Mouse (Mus musculus): ENCODE measurements around the gene Camkk1. TPM values are rescaled to one million over a fixed set of nuclear protein-coding genes. Genes with fewer than 3 reads are reported as not detected.

Camkk1 gene
- polyA plus RNA-seq, 1 experiment from 2014 or later: 0.90 TPM

DNA sequence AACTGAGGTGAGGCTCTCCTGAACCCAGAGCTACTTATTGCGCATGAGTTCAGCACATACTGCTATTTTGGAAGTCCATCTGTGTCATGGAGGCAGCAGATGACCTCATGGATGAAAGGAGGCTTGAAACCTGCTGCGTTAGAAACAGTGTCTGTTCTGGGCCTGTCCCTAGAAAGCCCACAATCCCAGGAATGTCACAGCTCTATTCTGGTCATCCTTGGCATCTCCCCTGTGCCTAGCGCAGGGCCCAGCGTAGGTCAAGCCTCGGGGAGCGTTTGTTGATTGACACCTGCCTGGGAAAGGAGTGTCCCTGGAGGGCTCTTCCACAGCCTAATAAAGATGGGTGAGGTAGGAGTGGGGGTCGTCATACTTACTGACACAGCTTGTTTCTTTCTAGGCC lies 17.3 kb downstream of the Camkk1 start:
- no peaks in the 10 kb centered on the region for H3K36me3 ChIP-seq
- H3K4me3 ChIP-seq (replicated peaks): no peak overlapping the region
- no peak for DNase-seq
- H3K4me2 ChIP-seq: no peak overlapping the region
- no peaks in the 10 kb centered on the region for H3K9me3 ChIP-seq (replicated peaks)
- no peak overlapping the region for H3K27ac ChIP-seq
- no peaks in the 10 kb centered on the region for H3K27me3 ChIP-seq
- 69% methylated on average over 7 of the region's 7 CpGs for WGBS (ENCODE audit: insufficient replicate concordance)
- H3K9ac ChIP-seq: no peak overlapping the region
- 0 out of 2 replicates have a peak, but pooled peaks cover 3% of the 10 kb centered on the region for H3K4me1 ChIP-seq (replicated peaks)
- no peak for ATAC-seq (ENCODE audit: low read depth)

DNA sequence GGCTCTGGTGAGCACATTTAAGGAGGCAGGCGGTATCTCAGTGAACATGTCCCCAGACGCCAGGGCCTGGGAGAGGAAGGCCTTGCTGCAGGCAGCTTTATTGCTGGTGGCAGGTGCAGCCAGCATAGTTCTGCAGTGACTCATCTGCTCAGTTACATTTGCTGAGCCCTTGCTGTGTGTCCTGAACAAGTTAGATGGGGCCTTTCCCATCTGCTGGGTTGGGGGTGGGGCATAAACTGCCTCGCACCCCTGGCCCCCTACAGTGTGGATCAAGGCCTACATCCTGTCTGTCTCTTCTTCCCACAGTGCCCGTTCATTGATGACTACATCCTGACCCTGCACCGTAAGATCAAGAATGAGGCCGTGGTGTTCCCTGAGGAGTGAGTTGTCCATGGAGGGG lies 18.1 kb downstream of the Camkk1 start:
- H3K36me3 ChIP-seq: no peaks in the 10 kb centered on the region
- H3K9me3 ChIP-seq (replicated peaks): no peaks in the 10 kb centered on the region
- H3K4me2 ChIP-seq: no peak overlapping the region
- no peak for ATAC-seq (ENCODE audit: low read depth)
- no peaks in the 10 kb centered on the region for H3K27me3 ChIP-seq
- no peaks in the 10 kb centered on the region for H3K4me1 ChIP-seq (replicated peaks)
- H3K4me3 ChIP-seq (replicated peaks): no peak overlapping the region
- DNase-seq: no peak
- 65% methylated on average over 6 of the region's 6 CpGs for WGBS (ENCODE audit: insufficient replicate concordance)
- H3K27ac ChIP-seq: no peak overlapping the region
- H3K9ac ChIP-seq: no peak overlapping the region

DNA sequence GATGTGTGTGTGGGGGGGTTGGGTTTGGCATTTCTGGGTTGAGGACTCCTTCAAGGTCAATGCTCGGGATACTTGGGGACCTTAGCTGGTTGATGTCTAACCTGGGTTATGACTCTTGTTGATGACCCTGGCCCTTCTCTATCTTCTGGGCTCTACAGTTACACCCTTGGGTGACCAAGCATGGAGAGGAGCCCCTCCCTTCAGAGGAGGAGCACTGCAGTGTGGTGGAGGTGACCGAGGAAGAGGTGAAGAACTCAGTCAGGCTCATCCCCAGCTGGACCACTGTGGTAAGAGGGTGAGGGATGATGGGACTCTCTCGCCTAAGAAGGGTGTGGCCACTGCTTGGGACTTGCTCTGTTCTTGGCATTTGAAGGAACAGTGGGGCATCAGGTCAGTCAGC lies 18.9 kb downstream of the Camkk1 start:
- no peaks in the 10 kb centered on the region for H3K36me3 ChIP-seq
- ATAC-seq (ENCODE audit: low read depth): no peak
- 69% methylated on average over 3 of the region's 3 CpGs for WGBS (ENCODE audit: insufficient replicate concordance)
- H3K4me1 ChIP-seq (replicated peaks): no peaks in the 10 kb centered on the region
- H3K27ac ChIP-seq: no peak overlapping the region
- DNase-seq: no peak
- no peak overlapping the region for H3K9ac ChIP-seq
- H3K4me3 ChIP-seq (replicated peaks): no peak overlapping the region
- H3K27me3 ChIP-seq: no peaks in the 10 kb centered on the region
- H3K9me3 ChIP-seq (replicated peaks): no peaks in the 10 kb centered on the region
- H3K4me2 ChIP-seq: no peak overlapping the region

DNA sequence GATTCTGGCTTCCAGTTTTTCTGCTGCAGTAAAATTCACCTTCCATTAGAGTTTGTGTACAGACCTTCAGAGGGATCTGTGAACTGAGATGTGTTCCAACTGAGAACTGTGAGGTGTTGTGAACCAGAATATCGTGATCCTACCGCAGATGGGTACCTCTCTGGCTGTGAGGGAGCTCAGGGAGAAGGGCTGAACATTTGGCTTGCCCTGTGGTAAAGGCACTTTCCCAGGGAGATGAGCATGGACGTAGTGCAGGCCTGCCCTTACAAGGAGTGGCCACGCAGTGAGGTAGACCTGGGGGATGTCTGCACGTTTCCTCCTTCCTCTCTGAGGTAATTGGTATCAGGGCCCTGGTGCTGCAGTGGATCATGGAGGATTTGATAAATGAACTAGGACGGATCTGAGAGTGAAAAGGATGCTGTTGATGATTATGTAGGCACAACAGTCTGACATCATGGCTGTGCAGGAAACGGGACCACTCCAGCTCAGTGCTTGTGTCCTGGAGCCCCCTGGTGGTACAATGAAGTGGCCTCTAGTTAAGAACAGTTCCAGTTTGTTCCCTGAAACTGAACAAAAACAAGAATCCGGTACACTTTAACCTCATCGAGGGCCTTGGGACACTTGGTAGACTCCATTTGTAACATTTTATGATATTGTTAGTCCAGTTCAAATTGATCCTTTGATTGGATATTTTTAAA lies 20.4 kb downstream of the Camkk1 start:
- Histone ChIP-seq H3K27ac (no peak overlapping the region), H3K27me3 (no peaks in the 10 kb centered on the region), H3K9me3 (replicated peaks) (no peaks in the 10 kb centered on the region), H3K9ac (no peak overlapping the region), H3K4me1 (replicated peaks) (no peaks in the 10 kb centered on the region), H3K4me2 (no peak overlapping the region), H3K4me3 (replicated peaks) (no peak overlapping the region), H3K36me3 (no peaks in the 10 kb centered on the region)
- DNase-seq (no peak), ATAC-seq (ENCODE audit: low read depth) (0 out of 2 replicates have a peak, but pooled peaks have one; percentile 26)
- WGBS (ENCODE audit: insufficient replicate concordance): 54% methylated on average over 9 of the region's 9 CpGs

DNA sequence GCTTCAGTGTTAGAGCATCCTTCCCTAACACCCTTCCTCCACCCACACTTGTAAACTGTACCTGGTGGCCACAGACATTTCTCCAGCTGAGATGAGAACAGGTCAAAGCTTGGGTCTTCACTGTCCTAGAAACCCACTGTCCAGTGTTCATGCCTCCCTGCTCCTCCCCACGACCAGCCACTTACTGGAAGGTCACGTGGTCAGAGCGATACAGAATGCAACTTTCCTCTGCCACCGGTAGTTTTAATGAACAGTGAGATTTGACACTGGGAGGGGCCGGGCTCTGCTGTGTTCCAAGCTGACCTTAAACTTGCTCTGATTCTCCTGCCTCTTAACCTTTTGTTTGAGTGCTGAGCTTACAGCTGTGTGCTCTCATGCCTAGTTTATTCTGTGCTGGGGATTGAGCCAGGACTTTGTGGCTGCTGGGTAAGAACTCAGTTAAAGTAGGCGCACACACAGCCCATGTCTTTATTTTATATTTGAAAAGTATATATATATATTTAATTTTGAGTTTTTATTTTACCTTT lies 25.5 kb downstream of the Camkk1 start:
- H3K27ac ChIP-seq: no peak overlapping the region
- H3K9me3 ChIP-seq (replicated peaks): no peaks in the 10 kb centered on the region
- peaks cover 14% of the 10 kb centered on the region for H3K4me1 ChIP-seq (replicated peaks)
- H3K4me2 ChIP-seq: no peak overlapping the region
- 48% methylated on average over 6 of the region's 6 CpGs for WGBS (ENCODE audit: insufficient replicate concordance)
- H3K4me3 ChIP-seq (replicated peaks): no peak overlapping the region
- ATAC-seq (ENCODE audit: low read depth) (no peak), DNase-seq (no peak)
- H3K27me3 ChIP-seq: no peaks in the 10 kb centered on the region
- H3K9ac ChIP-seq: no peak overlapping the region
- H3K36me3 ChIP-seq: no peaks in the 10 kb centered on the region

DNA sequence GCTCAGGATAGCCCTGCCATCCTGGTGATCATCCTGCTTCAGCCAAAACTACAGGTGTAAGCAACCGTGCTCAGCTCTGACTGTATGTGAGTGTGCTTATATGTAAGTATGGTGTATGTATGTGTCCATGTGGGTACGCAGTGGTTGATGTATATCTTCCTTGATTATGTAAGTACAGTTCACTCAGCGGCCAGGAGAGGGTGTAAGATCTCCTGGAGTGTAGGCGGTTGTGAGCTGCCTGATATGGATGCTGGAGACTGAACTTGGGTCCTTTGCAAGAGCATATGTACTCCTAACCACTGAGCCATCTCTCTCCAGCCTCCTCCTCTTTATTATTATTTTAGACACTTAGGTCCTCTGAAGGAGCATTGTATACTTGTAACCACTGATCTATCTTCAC lies 26.0 kb downstream of the Camkk1 start:
- H3K27me3 ChIP-seq: no peaks in the 10 kb centered on the region
- no peak for DNase-seq
- ATAC-seq (ENCODE audit: low read depth): no peak
- H3K4me2 ChIP-seq: no peak overlapping the region
- H3K4me1 ChIP-seq (replicated peaks): peaks cover 19% of the 10 kb centered on the region
- peaks cover 3% of the 10 kb centered on the region for H3K36me3 ChIP-seq
- no peak overlapping the region for H3K27ac ChIP-seq
- WGBS (ENCODE audit: insufficient replicate concordance): 41% methylated on average over 4 of the region's 4 CpGs
- H3K4me3 ChIP-seq (replicated peaks): no peak overlapping the region
- H3K9me3 ChIP-seq (replicated peaks): no peaks in the 10 kb centered on the region
- H3K9ac ChIP-seq: no peak overlapping the region

DNA sequence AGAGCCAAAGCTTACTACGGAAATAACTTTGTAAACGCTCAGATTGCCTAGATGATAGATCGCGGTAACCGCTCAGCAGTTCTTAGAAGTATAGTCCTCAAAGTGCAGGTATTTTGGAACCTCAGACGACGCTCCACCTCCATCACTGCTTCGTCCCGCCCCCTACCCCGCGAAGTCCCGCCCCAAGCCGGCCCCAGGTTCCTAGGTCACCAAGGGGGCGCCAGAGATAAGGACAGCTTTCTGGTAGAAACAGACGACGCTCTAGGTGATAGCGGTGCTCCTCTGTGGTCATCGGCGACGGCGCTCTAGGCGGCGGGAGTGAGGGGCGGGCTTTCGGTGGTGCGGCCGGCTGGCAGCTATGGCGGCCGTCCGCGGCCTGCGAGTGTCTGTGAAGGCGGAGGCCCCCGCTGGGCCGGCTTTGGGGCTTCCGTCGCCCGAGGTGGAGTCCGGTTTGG lies 28.8 kb downstream of the Camkk1 start, which contains the start of gene Ncbp3:
Gene Ncbp3 (plus strand): TSS at position 242 of the 455 bp plus-strand sequence.
- peak within 1 kb of the TSS; percentile 97 for H3K9ac ChIP-seq
- H3K36me3 ChIP-seq: peaks cover 29% of the 10 kb centered on the region
- H3K27me3 ChIP-seq: no peaks in the 10 kb centered on the region
- H3K4me2 ChIP-seq: peak within 1 kb of the TSS; percentile 80
- peak; percentile 94 for ATAC-seq (ENCODE audit: low read depth)
- H3K4me1 ChIP-seq (replicated peaks): peaks cover 22% of the 10 kb centered on the region
- H3K9me3 ChIP-seq (replicated peaks): no peaks in the 10 kb centered on the region
- DNase-seq: peak; percentile 95
- H3K27ac ChIP-seq: peak within 1 kb of the TSS; percentile 83
- H3K4me3 ChIP-seq (replicated peaks): peak within 1 kb of the TSS; percentile 92
- WGBS (ENCODE audit: insufficient replicate concordance): under 1% methylated on average over 39 of the region's 39 CpGs

DNA sequence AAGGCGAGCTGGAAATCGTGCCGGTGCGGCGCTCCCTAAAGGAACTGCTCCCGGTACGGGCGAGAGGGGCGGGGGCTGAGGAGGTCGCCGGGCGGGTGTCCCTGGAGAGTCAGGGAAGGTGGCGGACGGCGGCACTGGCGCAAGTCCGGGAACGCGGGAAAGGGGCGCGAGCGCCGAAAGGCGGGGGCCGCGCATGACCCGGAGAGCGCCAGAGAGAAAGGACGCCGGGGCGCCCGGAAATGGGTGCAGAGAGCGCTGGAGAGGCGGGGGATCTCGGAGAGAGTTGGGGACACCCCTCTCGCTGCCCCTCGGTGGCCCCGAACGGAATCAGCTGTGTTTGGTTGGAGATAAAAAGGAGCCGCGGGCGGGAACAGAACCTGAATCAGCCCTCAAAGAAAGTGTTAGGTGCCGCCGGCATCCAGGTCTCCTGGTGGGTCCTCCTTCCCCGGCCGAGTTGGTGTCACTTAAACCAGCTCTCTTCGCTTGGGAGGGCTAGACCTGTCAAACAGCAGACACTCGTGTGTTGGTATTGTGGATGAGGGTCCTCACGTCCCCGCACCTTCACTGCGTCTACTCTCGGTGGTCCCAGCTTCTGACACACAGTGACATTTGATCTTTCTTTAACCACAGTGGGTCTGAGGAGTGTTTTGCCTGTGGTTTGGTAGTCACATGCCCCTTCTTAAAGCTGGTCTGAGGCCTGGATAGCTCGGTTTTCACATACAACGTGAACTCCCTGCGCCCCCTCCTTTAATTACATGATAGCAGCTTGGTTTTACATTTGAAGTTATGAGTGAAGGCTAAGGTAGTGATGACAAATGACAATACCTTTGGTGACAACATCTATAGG lies 29.4 kb downstream of the Camkk1 start:
- no peaks in the 10 kb centered on the region for H3K27me3 ChIP-seq
- H3K36me3 ChIP-seq: peaks cover 34% of the 10 kb centered on the region
- H3K27ac ChIP-seq: peak overlapping the region; percentile 83
- peak; percentile 69 for ATAC-seq (ENCODE audit: low read depth)
- peak; percentile 69 for DNase-seq
- H3K4me2 ChIP-seq: peak overlapping the region; percentile 80
- H3K4me3 ChIP-seq (replicated peaks): peak overlapping the region; percentile 92
- peak overlapping the region; percentile 97 for H3K9ac ChIP-seq
- no peaks in the 10 kb centered on the region for H3K9me3 ChIP-seq (replicated peaks)
- 2% methylated on average over 55 of the region's 55 CpGs for WGBS (ENCODE audit: insufficient replicate concordance)
- peaks cover 24% of the 10 kb centered on the region for H3K4me1 ChIP-seq (replicated peaks)

DNA sequence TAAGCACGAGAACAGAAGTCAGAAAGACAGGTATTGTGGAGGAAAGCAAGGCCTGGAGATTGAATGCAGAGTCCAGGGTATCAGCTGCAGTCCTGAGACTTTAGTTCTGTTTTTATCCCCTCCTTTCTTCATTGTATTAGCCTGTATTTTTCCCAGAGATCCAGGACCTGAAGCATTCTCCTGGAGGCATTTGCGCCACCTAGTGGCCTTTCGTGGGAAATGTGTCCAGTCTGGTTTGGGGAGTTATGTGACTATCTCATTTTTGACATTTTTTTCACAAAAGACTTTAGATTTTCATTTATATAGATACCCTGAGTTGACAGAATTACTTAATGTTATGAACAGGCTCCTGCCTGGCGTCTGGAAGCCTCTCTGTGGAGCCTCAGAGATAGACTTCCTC lies 30.5 kb downstream of the Camkk1 start:
- peak overlapping the region; percentile 97 for H3K9ac ChIP-seq
- H3K27me3 ChIP-seq: no peaks in the 10 kb centered on the region
- 5% methylated on average over 4 of the region's 4 CpGs for WGBS (ENCODE audit: insufficient replicate concordance)
- no peak for ATAC-seq (ENCODE audit: low read depth)
- peak overlapping the region; percentile 92 for H3K4me3 ChIP-seq (replicated peaks)
- peak; percentile 59 for DNase-seq
- H3K27ac ChIP-seq: peak overlapping the region; percentile 83
- H3K4me2 ChIP-seq: peak overlapping the region; percentile 80
- peaks cover 45% of the 10 kb centered on the region for H3K36me3 ChIP-seq
- H3K9me3 ChIP-seq (replicated peaks): no peaks in the 10 kb centered on the region
- peaks cover 24% of the 10 kb centered on the region for H3K4me1 ChIP-seq (replicated peaks)

DNA sequence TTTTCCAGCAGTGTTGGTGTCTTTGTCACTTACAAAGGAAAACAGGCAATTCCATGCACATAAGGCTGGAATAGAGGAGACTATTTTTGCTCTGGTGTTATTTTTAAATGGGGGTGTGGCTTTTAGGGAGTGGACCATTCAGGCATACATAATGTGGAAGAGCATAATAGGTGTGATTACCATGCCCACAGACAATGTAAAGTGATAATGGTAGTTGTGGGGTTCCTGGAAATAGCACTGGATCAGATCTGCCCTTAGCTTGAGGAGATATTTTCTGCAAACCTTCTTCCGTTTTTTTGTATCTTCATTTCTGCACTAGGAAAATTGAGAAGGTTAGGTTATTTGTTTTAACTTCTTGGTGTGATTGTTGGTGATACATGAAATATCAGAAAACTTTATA lies 34.0 kb downstream of the Camkk1 start:
- Histone ChIP-seq H3K4me1 (replicated peaks) (peaks cover 41% of the 10 kb centered on the region), H3K27me3 (no peaks in the 10 kb centered on the region), H3K4me2 (no peak overlapping the region), H3K27ac (no peak overlapping the region), H3K4me3 (replicated peaks) (no peak overlapping the region), H3K36me3 (peaks cover 78% of the 10 kb centered on the region), H3K9me3 (replicated peaks) (no peaks in the 10 kb centered on the region), H3K9ac (no peak overlapping the region)
- ATAC-seq (ENCODE audit: low read depth) (no peak), DNase-seq (no peak)
- 33% methylated on average over 1 of the region's 1 CpGs for WGBS (ENCODE audit: insufficient replicate concordance)

DNA sequence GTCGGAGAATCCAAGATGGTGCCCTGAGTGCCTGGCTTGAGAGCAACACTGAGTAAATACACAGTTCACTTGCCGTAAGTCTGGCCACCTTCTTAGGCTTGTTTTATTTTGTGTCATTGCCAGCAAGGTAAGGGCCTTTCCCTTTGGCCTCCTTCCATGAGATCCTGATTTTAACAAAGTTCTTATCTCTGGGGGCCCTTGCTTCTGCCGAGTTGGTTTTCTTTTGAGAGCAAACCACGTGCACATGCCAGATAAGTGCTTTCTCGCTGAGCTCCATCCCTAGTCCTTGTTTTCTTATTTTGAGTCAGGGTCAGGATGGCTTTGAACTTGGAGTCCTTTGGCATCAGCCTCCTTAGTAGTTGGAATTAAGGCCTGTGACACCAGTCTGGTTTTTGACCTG lies 38.9 kb downstream of the Camkk1 start:
- ATAC-seq (ENCODE audit: low read depth) (0 out of 2 replicates have a peak, but pooled peaks have one; percentile 48), DNase-seq (peak; percentile 18)
- 41% methylated on average over 5 of the region's 5 CpGs for WGBS (ENCODE audit: insufficient replicate concordance)
- H3K4me1 ChIP-seq (replicated peaks): peaks cover 32% of the 10 kb centered on the region
- peak overlapping the region; percentile 25 for H3K4me2 ChIP-seq
- H3K27me3 ChIP-seq: no peaks in the 10 kb centered on the region
- no peak overlapping the region for H3K27ac ChIP-seq
- no peaks in the 10 kb centered on the region for H3K9me3 ChIP-seq (replicated peaks)
- H3K36me3 ChIP-seq: peaks cover 77% of the 10 kb centered on the region
- no peak overlapping the region for H3K9ac ChIP-seq
- H3K4me3 ChIP-seq (replicated peaks): no peak overlapping the region

All from liver, embryonic 13.5 days (tissue).